8 mouse cellular contexts compared by ENCODE assay signal in genomic region chr3:133091664-133092273, GRCm38 (mm10). TPM values are rescaled to one million over a fixed set of nuclear protein-coding genes. Genes with fewer than 3 reads are reported as not detected.
DNase-seq lines count a peak whose midpoint lies in the region; ATAC-seq lines count a peak whose summit lies in the region.

Gene Ints12, plus strand, starts transcription at chr3:133091840.
Gene Gstcd, minus strand, starts transcription at chr3:133092033.

- peak; percentile 96 for DNase-seq in adipocyte (ENCODE audit: low spot score)
- DNase-seq in embryo, embryonic 10 days (ENCODE audit: low spot score): peak; percentile 98
- peak; percentile 91 for DNase-seq in gastrocnemius, postnatal 10 days
- DNase-seq in induced T-regulatory cell, adult 2 months (ENCODE audit: low read depth): peak; percentile 97
- peak; percentile 85 to 95 for DNase-seq in left cerebral cortex, adult 9 months (ENCODE audit: low spot score in 2 of 2)
- DNase-seq in right cerebral cortex, postnatal 14 days: peak; percentile 92
- DNase-seq in urinary bladder, postnatal 36 days (ENCODE audit: low spot score in 2 of 2): peak; percentile 86 to 88

- ATAC-seq in megakaryocyte progenitor cell, adult 5-6 weeks (replicated peaks; ENCODE audit: poor library complexity): peak; percentile 78

RNA-seq across cellular contexts. Expression of gene Ints12, which starts in this region (rescaled TPM):
- 1 to 10 TPM; 7.4 to 8.6 TPM for total RNA-seq in gastrocnemius, postnatal 10 days (2021)
- 23.1 and 24.0 TPM in 2 replicates for total RNA-seq in megakaryocyte progenitor cell, adult 5-6 weeks (2015)
- 12.5 and 14.9 TPM in 2 replicates for total RNA-seq in megakaryocyte progenitor cell, adult 5-6 weeks (2017)

RNA-seq across cellular contexts. Expression of gene Gstcd, which starts in this region (rescaled TPM):
- total RNA-seq in gastrocnemius, postnatal 10 days (2021): 1 to 10 TPM; 5.9 to 7.0 TPM
- 23.4 and 24.6 TPM in 2 replicates for total RNA-seq in megakaryocyte progenitor cell, adult 5-6 weeks (2015)
- 17.6 and 21.4 TPM in 2 replicates for total RNA-seq in megakaryocyte progenitor cell, adult 5-6 weeks (2017)

Comparison
In these comparisons a context has a peak if more than half of its experiments do, and no peak if none do; other contexts are left out.
1. Peak in every context shown above with its lines: DNase-seq and ATAC-seq.